Mouse (Mus musculus) cortical plate, adult 2 months (tissue): ENCODE results near the gene Slc1a2.

Experiments used
- CTCF ChIP-seq: fragments of 200-500 bp; IDR thresholded peaks from 2 replicates; pipeline ENCODE4 v1.5.1; 2011; ENCODE audit warnings: mild to moderate bottlenecking, control low read depth, low read length; ENCODE audit not compliant: insufficient read depth; ENCODE audit errors: extremely low read depth
- POLR2A ChIP-seq: fragments of 200-500 bp; IDR thresholded peaks from 2 replicates; pipeline ENCODE4 v1.6.1; 2011; ENCODE audit warnings: mild to moderate bottlenecking, low read length, control low read depth; ENCODE audit not compliant: insufficient read depth; ENCODE audit errors: extremely low read depth

GRCm38 (mm10) chr2:102622176-102622575 lies 36.3 kb upstream of the Slc1a2 start:
- TF ChIP-seq CTCF, result no peak
- no peak for TF ChIP-seq POLR2A
